ENCODE assay signal across 25 mouse cellular contexts in genomic region chr17:29143266-29143665, GRCm38 (mm10). TPM values are rescaled to one million over a fixed set of nuclear protein-coding genes. Genes with fewer than 3 reads are reported as not detected.
DNase-seq lines count a peak whose midpoint lies in the region; ATAC-seq lines count a peak whose summit lies in the region.
"Had no signal": no experiment of that assay in that cellular context is flagged by ENCODE, and none has a peak within 500 bp of the region (broad histone marks: within the 10 kb centered on the region; RNA-seq: fewer than 3 reads in every experiment).

No protein-coding gene starts in this region.

- no peaks in the 10 kb centered on the region for H3K36me3 ChIP-seq in forebrain, embryonic 15.5 days
- H3K36me3 ChIP-seq: embryonic facial prominence, embryonic 13.5 days; heart, embryonic 10.5 days; limb, embryonic 15.5 days; liver, embryonic 15.5 days; midbrain, embryonic 15.5 days; neural tube, embryonic 12.5 days had no signal

- WGBS in forebrain, embryonic 15.5 days: 89% methylated on average over 8 of the region's 8 CpGs

- ATAC-seq in CD4-positive, CD25-positive, alpha-beta regulatory T cell, adult 4 months: peak; percentile 45
- no peak for ATAC-seq in forebrain, embryonic 15.5 days (replicated peaks)
- no peak for ATAC-seq in cerebellum, adult (ENCODE audit: insufficient number of reproducible peaks, low FRiP score, low TSS enrichment)
- ATAC-seq: forebrain, embryonic 14.5 days; hindbrain, postnatal 0 days; midbrain, embryonic 15.5 days had no signal

- no peak overlapping the region for H3K4me2 ChIP-seq in forebrain, embryonic 15.5 days (replicated peaks)
- H3K4me2 ChIP-seq: embryonic facial prominence, embryonic 13.5 days; limb, embryonic 15.5 days; liver, embryonic 15.5 days; midbrain, embryonic 15.5 days; neural tube, embryonic 12.5 days had no signal

- no peaks in the 10 kb centered on the region for H3K4me1 ChIP-seq in forebrain, embryonic 15.5 days
- H3K4me1 ChIP-seq: midbrain, embryonic 15.5 days; neural tube, embryonic 12.5 days had no signal

- H3K27me3 ChIP-seq in forebrain, embryonic 15.5 days: no peaks in the 10 kb centered on the region
- H3K27me3 ChIP-seq: embryonic facial prominence, embryonic 13.5 days; limb, embryonic 15.5 days; liver, embryonic 15.5 days; midbrain, embryonic 15.5 days; neural tube, embryonic 12.5 days had no signal

- no peak overlapping the region for H3K4me3 ChIP-seq in forebrain, embryonic 15.5 days
- H3K4me3 ChIP-seq: embryonic facial prominence, embryonic 13.5 days; heart, embryonic 10.5 days; limb, embryonic 15.5 days; liver, embryonic 15.5 days; midbrain, embryonic 15.5 days; neural tube, embryonic 12.5 days had no signal

- no peaks in the 10 kb centered on the region for H3K9me3 ChIP-seq in forebrain, embryonic 15.5 days
- H3K9me3 ChIP-seq: heart, embryonic 10.5 days; limb, embryonic 15.5 days; liver, embryonic 15.5 days; midbrain, embryonic 15.5 days; neural tube, embryonic 12.5 days had no signal

- no peak overlapping the region for H3K9ac ChIP-seq in forebrain, embryonic 15.5 days (replicated peaks)
- H3K9ac ChIP-seq: embryonic facial prominence, embryonic 13.5 days; limb, embryonic 15.5 days; liver, embryonic 15.5 days; midbrain, embryonic 15.5 days; neural tube, embryonic 12.5 days had no signal

- DNase-seq in spleen, postnatal 36 days (ENCODE audit: low spot score in 2 of 2): peak; percentile 64 to 71
- no peak for DNase-seq in spleen, postnatal 10 days (ENCODE audit: low spot score in 2 of 2)
- DNase-seq in induced T-regulatory cell, adult 2 months (ENCODE audit: low read depth): peak; percentile 32
- DNase-seq in thymus, postnatal 25 days: peak; percentile 43
- DNase-seq in testis, postnatal 10 days (ENCODE audit: low spot score): no peak
- DNase-seq: adrenal gland, postnatal 36 days; cerebellum, adult 18-20 months; cerebellum, postnatal 25 days; embryo, embryonic 11 days; heart, postnatal 4 days; kidney, adult 11 months; left cerebral cortex, postnatal 4 days; lung, postnatal 4 days; right cerebral cortex, adult 18-20 months had no signal

- H3K27ac ChIP-seq in forebrain, embryonic 15.5 days (replicated peaks): no peak overlapping the region
- H3K27ac ChIP-seq: embryonic facial prominence, embryonic 13.5 days; heart, embryonic 10.5 days; hindbrain, postnatal 0 days; limb, embryonic 15.5 days; liver, embryonic 15.5 days; midbrain, embryonic 15.5 days; neural tube, embryonic 12.5 days had no signal

RNA-seq across cellular contexts. Expression of gene Rab44, which starts 29.3 kb away (rescaled TPM):
- polyA plus RNA-seq in CD4-positive, CD25-positive, alpha-beta regulatory T cell, adult 4 months (2017; shearing (Covaris generic)): not detected
- 0.05 TPM in 1 of 2 replicates, not detected in the other for polyA plus RNA-seq in forebrain, embryonic 15.5 days (2015; fragmentation: Nextera tagmentation; extraction: Ambion mirVana)
- polyA plus RNA-seq: forebrain, embryonic 14.5 days; midbrain, embryonic 15.5 days had no signal

RNA-seq across cellular contexts. Expression of gene Cdkn1a, which starts 52.5 kb away (rescaled TPM):
- 1 to 10 TPM; 2.5 to 4.6 TPM for polyA plus RNA-seq in CD4-positive, CD25-positive, alpha-beta regulatory T cell, adult 4 months (2017; shearing (Covaris generic))
- 39.2 and 39.4 TPM in 2 replicates for polyA plus RNA-seq in forebrain, embryonic 15.5 days (2015; fragmentation: Nextera tagmentation; extraction: Ambion mirVana)

Comparison
In these comparisons a context has a peak if more than half of its experiments do, and no peak if none do; other contexts are left out.
1. DNase-seq: peak in spleen, postnatal 36 days (2 of 2), induced T-regulatory cell, adult 2 months (single experiment) and thymus, postnatal 25 days (single experiment); none in spleen, postnatal 10 days (0 of 2) and testis, postnatal 10 days (single experiment).